Mouse (Mus musculus) neural tube, embryonic 13.5 days (tissue): ENCODE data around the gene Crlf1. TPM values are rescaled to one million over a fixed set of nuclear protein-coding genes. Genes with fewer than 3 reads are reported as not detected.

Source experiments
- ATAC-seq: fragments of 200-750 bp; cut with Nextera tagmentation; 2 replicates; pipeline ENCODE4 v1.8.0; 2017; ENCODE audit warnings: low read depth, mild to moderate bottlenecking, moderate TSS enrichment, moderate library complexity
- H3K27ac ChIP-seq: fragments of 300-500 bp; sonication (generic); replicated peaks from 2 replicates; pipeline ENCODE4 v1.5.1; 2015; ENCODE audit warnings: moderate library complexity, mild to moderate bottlenecking, inconsistent platforms
- H3K27me3 ChIP-seq: fragments of 300-500 bp; sonication (generic); 2 replicates; pipeline ENCODE4 v1.6.1; 2015; ENCODE audit warnings: mild to moderate bottlenecking, inconsistent platforms
- H3K36me3 ChIP-seq: fragments of 300-500 bp; sonication (generic); 2 replicates; pipeline ENCODE4 v1.6.1; 2015; ENCODE audit warnings: mild to moderate bottlenecking, inconsistent platforms
- H3K4me1 ChIP-seq: fragments of 300-500 bp; sonication (generic); replicated peaks from 2 replicates; pipeline ENCODE4 v1.6.1; 2015; ENCODE audit warnings: inconsistent platforms
- H3K4me2 ChIP-seq: fragments of 300-500 bp; sonication (generic); 2 replicates; pipeline ENCODE4 v1.6.1; 2015; ENCODE audit warnings: inconsistent platforms, mild to moderate bottlenecking, moderate library complexity
- H3K4me3 ChIP-seq: fragments of 300-500 bp; sonication (generic); 2 replicates; pipeline ENCODE4 v1.5.1; 2015; ENCODE audit warnings: mild to moderate bottlenecking, inconsistent platforms
- H3K9ac ChIP-seq: fragments of 300-500 bp; sonication (generic); 2 replicates; pipeline ENCODE4 v1.6.1; 2015; ENCODE audit warnings: moderate library complexity, mild to moderate bottlenecking, inconsistent platforms
- H3K9me3 ChIP-seq: fragments of 300-500 bp; sonication (generic); 2 replicates; pipeline ENCODE4 v1.6.1; 2016; ENCODE audit warnings: inconsistent platforms
- WGBS: fragments of 180-500 bp; shearing (Covaris S2); methylation state at CpG from one replicate; pipeline ENCODE4 v1.1.7; 2015; 5-methylcytosine and 5-hydroxymethylcytosine counted together
- polyA plus RNA-seq: library from polyadenylated mRNA; unstranded; fragments of >200 nt; fragmentation: Nextera tagmentation; extraction: Ambion mirVana; gene quantifications from 2 replicates; pipeline ENCODE4 v1.2.1, GENCODE M21; 2015

Gene Crlf1
- polyA plus RNA-seq, 1 experiment from 2014 or later, result 3.6 TPM

DNA sequence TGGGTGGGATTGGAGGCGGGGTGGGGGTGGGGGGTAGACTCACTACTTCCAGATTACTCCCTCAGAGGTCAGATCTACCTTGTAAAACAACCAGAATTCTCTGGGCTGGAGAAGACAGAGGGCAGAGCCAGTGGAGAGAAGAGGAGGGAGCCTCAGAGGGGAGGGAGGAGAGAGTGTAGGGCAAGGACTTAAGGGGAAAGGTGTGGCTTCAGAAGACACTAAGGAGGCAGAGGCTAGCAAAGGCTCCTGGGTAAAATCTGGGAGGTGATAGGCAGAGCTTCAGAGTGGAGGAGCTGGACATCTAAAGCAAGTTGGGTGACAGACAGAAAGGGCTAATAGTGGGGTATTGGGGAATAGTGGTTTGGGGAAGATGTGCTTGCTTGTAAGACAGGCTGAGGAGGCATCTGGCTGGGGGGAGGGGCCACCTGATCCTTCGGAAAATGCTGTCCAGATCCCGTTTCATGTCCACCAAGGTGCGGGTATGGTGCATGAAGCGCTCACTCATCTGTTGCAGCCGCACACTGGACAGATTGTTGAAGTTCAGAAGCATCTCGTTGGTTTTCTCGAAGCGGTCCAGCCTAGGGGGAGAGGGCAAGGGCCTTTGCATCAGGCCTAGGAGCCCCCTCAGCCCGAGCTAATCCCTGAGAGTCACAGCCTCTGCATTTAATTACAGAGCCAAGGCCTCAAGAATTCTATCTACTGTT lies 25.1 kb downstream of the Crlf1 start:
- peaks cover 10% of the 10 kb centered on the region for H3K4me1 ChIP-seq

GRCm38 (mm10) chr8:70519043-70519442 lies 26.1 kb downstream of the Crlf1 start:
- Histone ChIP-seq H3K27me3 (no peaks in the 10 kb centered on the region), H3K4me2 (no peak overlapping the region), H3K27ac (no peak overlapping the region), H3K4me1 (peaks cover 17% of the 10 kb centered on the region), H3K9ac (no peak overlapping the region), H3K36me3 (peaks cover 35% of the 10 kb centered on the region), H3K4me3 (no peak overlapping the region), H3K9me3 (no peaks in the 10 kb centered on the region)
- no peak for ATAC-seq
- WGBS, result 91% methylated on average over 6 of the region's 6 CpGs

More for the DNA sequence above, 25.1 kb downstream of the Crlf1 start:
- no peak overlapping the region for H3K4me3 ChIP-seq
- H3K36me3 ChIP-seq, result peaks cover 45% of the 10 kb centered on the region
- no peak for ATAC-seq
- no peaks in the 10 kb centered on the region for H3K27me3 ChIP-seq
- no peaks in the 10 kb centered on the region for H3K9me3 ChIP-seq
- no peak overlapping the region for H3K9ac ChIP-seq
- H3K4me2 ChIP-seq, result no peak overlapping the region
- no peak overlapping the region for H3K27ac ChIP-seq
- 80% methylated on average over 10 of the region's 10 CpGs for WGBS

DNA sequence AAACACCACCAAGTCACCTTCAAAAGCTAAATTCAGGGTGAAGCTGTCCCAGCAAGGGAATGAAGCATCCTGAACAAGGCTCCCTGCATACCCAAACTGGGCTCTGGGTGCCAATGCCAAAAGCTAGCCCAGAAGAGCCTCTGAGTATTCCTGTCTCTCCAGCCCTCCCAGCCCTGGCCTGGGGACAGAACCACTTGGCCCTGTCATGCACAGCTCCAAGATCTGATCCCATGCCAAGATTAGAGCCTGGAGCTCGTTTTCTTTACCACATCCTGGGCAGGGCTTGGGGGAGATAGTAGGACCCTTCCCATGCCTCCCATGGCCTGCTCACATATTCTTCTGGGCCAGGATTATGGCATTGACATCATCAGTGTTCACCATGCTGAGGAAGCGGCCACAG lies 26.6 kb downstream of the Crlf1 start:
- Histone ChIP-seq H3K9ac (no peak overlapping the region), H3K4me1 (peaks cover 17% of the 10 kb centered on the region), H3K27me3 (no peaks in the 10 kb centered on the region), H3K4me3 (no peak overlapping the region), H3K4me2 (no peak overlapping the region), H3K36me3 (peaks cover 31% of the 10 kb centered on the region), H3K27ac (no peak overlapping the region), H3K9me3 (no peaks in the 10 kb centered on the region)
- 70% methylated on average over 2 of the region's 2 CpGs for WGBS
- no peak for ATAC-seq

DNA sequence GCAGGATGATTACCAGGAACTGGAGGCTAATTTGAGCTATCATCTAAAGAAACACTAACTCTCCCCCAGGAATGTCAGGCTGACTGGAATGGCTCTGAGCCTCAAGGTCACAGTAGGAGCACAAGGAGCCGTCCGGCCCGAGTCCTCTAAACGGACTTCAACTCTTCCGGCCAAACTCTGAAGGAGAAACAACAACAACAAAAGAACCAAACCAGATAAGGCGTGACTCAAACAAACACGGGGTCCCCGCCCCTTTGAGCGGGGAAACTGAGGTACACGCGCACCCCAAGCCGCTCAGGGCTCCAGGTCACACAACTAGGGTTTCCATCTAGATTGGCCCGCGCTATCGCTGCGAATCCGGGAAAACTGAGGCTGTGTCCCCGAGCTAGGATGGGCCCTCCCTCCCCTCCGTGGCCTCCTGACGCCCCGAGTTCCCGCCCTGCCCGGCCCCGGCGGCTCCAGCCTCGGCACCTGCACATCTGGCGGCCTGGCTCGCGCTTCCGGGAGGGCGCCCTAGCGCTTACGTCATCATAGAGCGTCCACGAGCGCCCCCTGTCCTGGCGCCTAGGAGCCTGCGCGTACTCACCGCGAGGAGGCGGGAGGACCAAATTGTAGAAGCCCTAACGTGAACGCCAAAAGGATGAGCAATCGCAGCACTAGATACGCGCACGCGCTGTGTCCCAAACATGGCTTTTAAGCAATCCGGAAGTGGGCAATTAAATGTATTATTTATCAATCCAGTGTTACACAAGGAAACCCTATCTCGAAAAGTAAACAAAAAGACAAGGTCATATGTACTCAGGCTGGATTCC lies 29.8 kb downstream of the Crlf1 start:
- H3K4me1 ChIP-seq, result peaks cover 30% of the 10 kb centered on the region
- no peaks in the 10 kb centered on the region for H3K9me3 ChIP-seq
- H3K9ac ChIP-seq, result peak overlapping the region; percentile 86
- peak overlapping the region; percentile 90 for H3K27ac ChIP-seq
- H3K36me3 ChIP-seq, result peaks cover 19% of the 10 kb centered on the region
- H3K4me2 ChIP-seq, result peak overlapping the region; percentile 81
- WGBS, result under 1% methylated on average over 51 of the region's 51 CpGs
- no peaks in the 10 kb centered on the region for H3K27me3 ChIP-seq
- ATAC-seq, result peak; percentile 85
- peak overlapping the region; percentile 67 for H3K4me3 ChIP-seq

DNA sequence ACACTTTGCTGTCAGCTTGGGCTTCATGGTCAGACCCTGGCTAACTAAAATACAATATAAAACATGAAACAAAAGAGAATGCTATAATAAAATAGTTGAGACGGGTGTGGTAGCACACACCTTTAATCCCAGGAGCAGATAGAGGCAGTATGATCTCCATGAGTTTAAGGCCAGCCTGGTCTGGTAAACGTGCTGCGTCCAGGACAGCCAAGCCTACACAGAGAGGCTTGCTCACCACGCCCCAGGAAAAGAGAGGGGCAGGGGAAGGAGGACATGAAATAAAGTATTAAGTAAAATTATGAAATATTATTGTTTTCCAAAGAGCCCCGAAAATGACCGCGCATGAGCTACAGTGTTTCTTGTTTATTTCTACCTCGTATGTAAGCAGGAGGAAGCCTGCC lies 34.2 kb downstream of the Crlf1 start:
- WGBS, result 3% methylated on average over 8 of the region's 8 CpGs
- peak; percentile 29; the same call in 1 of the 2 replicates for ATAC-seq
- Histone ChIP-seq H3K4me3 (peak overlapping the region; percentile 81), H3K4me1 (peaks cover 47% of the 10 kb centered on the region), H3K9ac (peak overlapping the region; percentile 95), H3K27ac (peak overlapping the region; percentile 91), H3K4me2 (peak overlapping the region; percentile 74), H3K27me3 (no peaks in the 10 kb centered on the region), H3K9me3 (no peaks in the 10 kb centered on the region), H3K36me3 (peaks cover 28% of the 10 kb centered on the region)

- Histone ChIP-seq H3K36me3 (peaks cover 34% of the 10 kb centered on the region), H3K4me1 (peaks cover 42% of the 10 kb centered on the region), H3K27me3 (no peaks in the 10 kb centered on the region), H3K4me2 (peak within 1 kb of the TSS; percentile 74), H3K9me3 (no peaks in the 10 kb centered on the region), H3K4me3 (peak within 1 kb of the TSS; percentile 81), H3K9ac (peak within 1 kb of the TSS; percentile 95), H3K27ac (peak within 1 kb of the TSS; percentile 91)
- WGBS, result under 1% methylated on average over 54 of the region's 61 CpGs
- ATAC-seq, result peak; percentile 95
These were observed 34.7 kb downstream of the Crlf1 start, which contains the start of the genes Fkbp8 and Kxd1 for GRCm38 (mm10) chr8:70527512-70528181. Fkbp8 (plus strand) TSS chr8:70527724. Kxd1 (minus strand) TSS chr8:70527956.

DNA sequence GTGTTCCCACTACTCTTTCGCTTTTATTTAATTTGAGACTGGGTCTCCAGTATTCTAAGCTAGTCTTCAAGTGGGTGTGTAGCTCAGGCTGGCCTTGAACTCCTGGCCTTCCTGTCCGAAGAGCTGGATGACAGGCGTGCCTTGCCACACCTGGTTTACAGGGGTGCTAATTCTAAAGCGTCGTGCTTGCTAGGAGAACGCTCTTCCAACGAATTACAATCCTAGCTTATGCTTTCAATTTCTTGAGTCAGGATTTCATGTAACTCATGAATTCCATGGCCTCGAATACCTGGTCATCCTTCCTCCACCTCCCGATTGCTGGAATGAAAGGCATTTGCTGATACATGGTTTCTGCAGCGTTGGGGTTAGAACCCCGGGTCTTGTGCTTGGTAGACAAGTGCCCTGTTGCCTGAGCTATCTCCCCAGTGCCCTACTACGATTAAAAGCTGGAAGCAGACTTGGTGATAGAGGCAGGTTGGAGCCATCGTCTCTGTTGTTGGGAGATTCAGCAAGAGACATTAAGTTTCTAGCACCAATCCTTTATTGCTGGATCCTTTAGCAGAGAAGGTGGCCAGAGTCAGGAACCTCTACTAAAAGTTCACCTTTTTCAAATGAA lies 35.3 kb downstream of the Crlf1 start:
- peak overlapping the region; percentile 91 for H3K27ac ChIP-seq
- no peaks in the 10 kb centered on the region for H3K9me3 ChIP-seq
- peaks cover 41% of the 10 kb centered on the region for H3K4me1 ChIP-seq
- H3K4me2 ChIP-seq, result peak overlapping the region; percentile 74
- H3K4me3 ChIP-seq, result peak overlapping the region; percentile 81
- peaks cover 40% of the 10 kb centered on the region for H3K36me3 ChIP-seq
- peak overlapping the region; percentile 95 for H3K9ac ChIP-seq
- H3K27me3 ChIP-seq, result no peaks in the 10 kb centered on the region
- no peak for ATAC-seq
- 38% methylated on average over 13 of the region's 13 CpGs for WGBS

GRCm38 (mm10) chr8:70529299-70529698 lies 36.3 kb downstream of the Crlf1 start:
- no peak overlapping the region for H3K4me2 ChIP-seq
- no peak overlapping the region for H3K9ac ChIP-seq
- no peaks in the 10 kb centered on the region for H3K27me3 ChIP-seq
- no peak for ATAC-seq
- no peak overlapping the region for H3K27ac ChIP-seq
- peaks cover 50% of the 10 kb centered on the region for H3K36me3 ChIP-seq
- H3K4me1 ChIP-seq, result peaks cover 35% of the 10 kb centered on the region
- no peaks in the 10 kb centered on the region for H3K9me3 ChIP-seq
- no peak overlapping the region for H3K4me3 ChIP-seq
- 79% methylated on average over 5 of the region's 5 CpGs for WGBS

- peaks cover 55% of the 10 kb centered on the region for H3K36me3 ChIP-seq
- no peaks in the 10 kb centered on the region for H3K27me3 ChIP-seq
- WGBS, result 98% methylated on average over 3 of the region's 3 CpGs
- no peak overlapping the region for H3K4me3 ChIP-seq
- H3K9ac ChIP-seq, result no peak overlapping the region
- peaks cover 35% of the 10 kb centered on the region for H3K4me1 ChIP-seq
- no peak overlapping the region for H3K4me2 ChIP-seq
- no peak for ATAC-seq
- no peaks in the 10 kb centered on the region for H3K9me3 ChIP-seq
- no peak overlapping the region for H3K27ac ChIP-seq
These were observed 36.8 kb downstream of the Crlf1 start for GRCm38 (mm10) chr8:70529741-70530161.

- Histone ChIP-seq H3K9ac (no peak overlapping the region), H3K9me3 (no peaks in the 10 kb centered on the region), H3K27me3 (no peaks in the 10 kb centered on the region), H3K4me3 (no peak overlapping the region), H3K27ac (no peak overlapping the region), H3K36me3 (peaks cover 60% of the 10 kb centered on the region), H3K4me1 (peaks cover 35% of the 10 kb centered on the region), H3K4me2 (no peak overlapping the region)
- WGBS, result 97% methylated on average over 2 of the region's 2 CpGs
- ATAC-seq, result no peak
These were observed 37.4 kb downstream of the Crlf1 start for GRCm38 (mm10) chr8:70530314-70530713.

DNA sequence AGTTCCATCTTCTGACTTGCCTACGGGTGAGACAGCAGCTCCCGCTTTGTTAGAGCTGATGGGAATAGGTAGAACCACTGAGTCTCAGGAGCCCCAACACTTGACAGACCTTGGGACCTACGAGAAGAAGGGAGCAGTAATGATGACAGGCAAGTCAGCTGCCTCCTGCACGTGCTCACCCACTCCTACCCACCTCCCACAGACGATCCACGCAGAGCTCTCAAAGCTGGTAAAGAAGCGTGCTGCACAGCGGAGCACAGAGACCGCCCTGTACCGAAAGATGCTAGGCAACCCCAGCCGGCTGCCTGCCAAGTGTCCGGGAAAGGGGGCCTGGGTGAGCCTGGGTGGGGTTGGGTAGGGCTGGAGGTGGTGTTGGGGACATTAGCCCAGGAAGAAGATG lies 41.3 kb downstream of the Crlf1 start:
- H3K27me3 ChIP-seq, result no peaks in the 10 kb centered on the region
- no peak overlapping the region for H3K27ac ChIP-seq
- ATAC-seq, result no peak
- peaks cover 17% of the 10 kb centered on the region for H3K4me1 ChIP-seq
- 92% methylated on average over 12 of the region's 12 CpGs for WGBS
- H3K9me3 ChIP-seq, result no peaks in the 10 kb centered on the region
- peaks cover 82% of the 10 kb centered on the region for H3K36me3 ChIP-seq
- H3K4me3 ChIP-seq, result no peak overlapping the region
- H3K9ac ChIP-seq, result no peak overlapping the region
- no peak overlapping the region for H3K4me2 ChIP-seq
